Mouse (Mus musculus) retina, postnatal 7 days (tissue): ENCODE measurements at regions not wholly inside any gene's neighbourhood (a gene's known extent, or its start where the extent isn't known, plus 50 kb on each side); places are given as distances from the start of the nearest gene placed in this dataset.
"Not testable (repeated sequence)": the region's sequence is repeated elsewhere in the genome, so short reads cannot be mapped to it uniquely, and the experiment has no call there.

ENCODE experiments used
- DNase-seq: peaks from one replicate; pipeline ENCODE4 v3.0.0-alpha.2; 2012; ENCODE audit warnings: low read depth, low spot score

GRCm38 (mm10) chr12:92886394-92887075 is 1037.6 kb upstream of the Sel1l start:
- not testable (repeated sequence) for DNase-seq

GRCm38 (mm10) chr12:92884014-92884413 is 1035.1 kb upstream of the Sel1l start:
- DNase-seq: not testable (repeated sequence)

DNA sequence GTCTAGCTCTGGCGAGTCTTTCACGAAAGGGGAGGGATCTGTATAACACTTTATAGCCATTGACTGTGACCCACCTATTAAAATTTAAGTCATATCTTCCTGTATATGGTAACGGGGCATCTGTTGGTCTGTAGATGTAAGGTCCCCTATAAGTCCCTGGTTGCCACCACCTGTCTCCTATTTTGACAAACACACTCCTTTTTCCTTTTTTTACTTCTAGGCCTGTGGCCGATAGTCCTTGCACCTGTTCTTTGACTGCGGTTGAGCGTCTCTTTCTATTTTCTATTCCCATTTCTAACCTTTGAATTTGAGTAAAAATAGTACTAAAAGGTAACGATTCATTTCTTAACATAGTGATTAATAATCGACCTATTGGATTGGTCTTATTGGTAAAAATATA is 1034.1 kb upstream of the Sel1l start:
- DNase-seq: not testable (repeated sequence)

DNA sequence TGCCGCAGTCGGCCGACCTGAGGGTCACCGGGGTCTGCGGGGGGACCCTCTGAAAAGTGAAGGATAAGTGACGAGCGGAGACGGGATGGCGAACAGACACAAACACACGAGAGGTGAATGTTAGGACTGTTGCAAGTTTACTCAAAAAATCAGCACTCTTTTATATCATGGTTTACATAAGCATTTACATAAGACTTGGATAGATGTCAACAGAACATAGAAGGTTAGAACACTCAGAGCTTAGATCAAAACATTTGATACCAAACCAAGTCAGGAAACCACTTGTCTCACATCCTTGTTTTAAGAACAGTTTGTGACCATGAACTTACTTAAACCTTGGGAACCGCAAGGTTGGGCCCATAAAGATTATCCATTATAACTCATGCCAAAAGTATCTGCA is 1033.6 kb upstream of the Sel1l start:
- DNase-seq: not testable (repeated sequence)

DNA sequence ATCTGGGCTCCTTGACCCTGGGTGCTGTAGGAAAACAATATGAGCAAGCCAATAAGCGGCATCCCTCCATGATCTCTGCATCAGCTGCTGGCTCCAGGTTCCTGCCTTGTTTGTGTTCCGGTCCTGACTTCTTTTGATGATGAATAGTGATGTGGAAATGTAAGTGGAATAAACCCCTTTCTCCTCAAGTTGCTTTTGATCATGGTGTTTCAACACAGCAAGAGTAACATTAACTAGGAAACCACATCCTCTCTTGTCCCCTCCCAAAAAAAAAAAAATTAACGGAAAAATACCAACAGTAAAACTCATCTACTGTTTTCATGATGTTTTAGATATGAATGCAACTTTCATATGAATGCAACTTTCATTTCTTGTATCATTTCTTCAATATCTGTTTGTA is 1024.6 kb upstream of the Sel1l start:
- DNase-seq: no peak

GRCm38 (mm10) chr12:92869336-92869735 is 1020.4 kb upstream of the Sel1l start:
- DNase-seq: no peak

- no peak for DNase-seq
These were observed 974.3 kb upstream of the Sel1l start for GRCm38 (mm10) chr12:92823090-92823786.

DNA sequence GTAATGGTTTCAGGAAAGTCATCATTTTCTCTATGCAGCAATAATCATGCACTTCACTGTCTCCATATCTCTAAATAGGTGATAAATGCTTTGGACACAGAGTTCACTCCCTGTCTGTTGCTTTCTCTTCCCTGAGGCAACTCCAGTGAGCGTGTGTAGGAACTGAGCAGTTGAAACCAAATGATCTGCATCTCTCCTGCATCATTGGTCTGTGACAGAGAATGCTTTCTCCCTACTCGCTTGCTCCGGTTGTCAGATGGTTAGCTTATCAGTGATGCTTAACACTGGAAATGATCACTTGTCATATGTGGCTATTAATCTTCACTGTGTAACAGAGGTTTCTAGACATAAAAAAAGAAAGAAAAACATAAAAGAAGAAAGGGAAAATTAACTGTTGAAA is 969.7 kb upstream of the Sel1l start:
- DNase-seq: no peak

- DNase-seq: no peak
These were observed 952.2 kb upstream of the Sel1l start for GRCm38 (mm10) chr12:92801121-92801520.

DNA sequence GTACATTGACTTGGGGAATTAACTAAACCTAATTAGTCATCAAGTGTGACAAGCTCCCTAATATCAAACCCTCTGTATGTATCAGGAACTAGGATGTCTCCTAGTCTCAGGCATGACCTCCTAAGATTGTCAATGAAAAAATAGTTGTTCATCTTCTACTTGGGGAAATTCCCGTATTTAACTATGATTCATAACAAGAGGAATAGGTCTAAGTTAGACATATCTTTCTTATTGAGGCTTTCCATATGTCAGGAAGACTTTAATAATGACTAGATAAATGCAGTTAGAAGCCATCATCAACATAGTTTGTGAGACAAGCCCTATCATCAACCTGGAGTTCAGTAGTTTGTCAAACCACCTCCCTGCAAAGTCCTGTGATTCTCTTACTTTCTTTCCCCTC is 934.4 kb upstream of the Sel1l start:
- DNase-seq: no peak

DNA sequence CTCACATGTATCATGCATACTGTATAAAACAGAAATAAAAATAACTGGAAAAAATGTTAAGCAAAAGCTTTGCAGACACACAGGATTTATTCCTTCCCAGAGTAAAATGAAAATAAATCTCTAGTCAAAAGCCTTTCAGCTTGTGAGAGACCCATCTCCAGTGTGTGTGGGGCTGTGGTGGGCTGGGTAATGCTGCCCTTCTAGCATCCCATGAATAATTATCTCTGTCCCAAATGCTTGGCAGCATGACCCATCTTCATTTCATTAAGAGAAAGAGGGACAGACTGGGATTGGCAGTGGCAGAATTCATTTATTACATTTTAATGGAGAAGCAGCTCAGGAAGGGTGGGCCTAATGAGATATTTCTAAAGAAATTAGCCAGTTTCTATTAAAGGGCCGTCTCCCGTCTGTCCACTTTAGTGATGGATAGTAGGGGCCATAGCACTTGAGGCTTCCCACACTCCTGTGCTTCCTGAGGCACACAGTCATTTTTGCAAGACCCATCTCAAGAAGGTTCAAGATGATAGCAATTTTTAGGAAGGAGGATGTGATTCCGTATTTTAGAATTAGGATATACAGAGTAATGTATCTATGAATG is 930.8 kb upstream of the Sel1l start:
- DNase-seq: no peak

GRCm38 (mm10) chr12:92775668-92776067 is 926.7 kb upstream of the Sel1l start:
- no peak for DNase-seq

DNA sequence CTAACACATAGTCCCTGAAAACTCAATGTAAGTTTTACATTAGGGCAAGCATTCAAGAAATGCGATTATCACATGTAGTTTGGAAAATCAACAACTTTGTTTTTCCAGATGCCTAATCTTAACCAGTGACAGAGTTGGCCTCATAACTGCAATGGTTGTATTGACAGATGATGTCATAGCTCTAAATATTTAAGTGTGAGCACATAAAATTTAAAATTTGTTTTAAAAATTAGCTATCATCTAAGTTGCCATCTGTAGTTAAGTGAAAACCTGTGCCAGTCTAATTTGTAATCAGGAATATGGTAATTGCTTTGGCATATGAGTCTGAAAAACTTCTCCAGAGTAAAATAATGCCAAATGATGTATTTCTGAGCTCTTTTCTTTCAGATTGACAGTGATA is 899.6 kb upstream of the Sel1l start:
- no peak for DNase-seq

DNA sequence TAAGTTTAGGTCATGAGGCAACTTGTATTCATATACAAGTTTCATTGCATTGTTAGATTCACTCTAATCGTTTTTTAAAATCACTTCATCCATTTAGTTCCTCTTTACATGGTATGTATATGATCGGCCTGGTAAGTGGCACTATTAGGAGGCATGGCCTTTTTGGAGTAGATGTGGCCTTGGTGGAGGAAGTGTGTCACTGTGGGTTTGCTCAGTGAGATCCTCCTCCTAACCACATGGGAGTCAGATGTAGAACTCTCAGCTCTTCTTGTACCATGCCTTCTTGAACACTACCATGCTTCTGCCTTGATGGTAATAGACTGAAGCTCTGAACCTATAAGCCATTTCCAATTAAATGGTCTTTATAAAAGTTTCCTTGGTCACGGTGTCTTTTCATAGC is 891.9 kb upstream of the Sel1l start:
- no peak for DNase-seq

DNA sequence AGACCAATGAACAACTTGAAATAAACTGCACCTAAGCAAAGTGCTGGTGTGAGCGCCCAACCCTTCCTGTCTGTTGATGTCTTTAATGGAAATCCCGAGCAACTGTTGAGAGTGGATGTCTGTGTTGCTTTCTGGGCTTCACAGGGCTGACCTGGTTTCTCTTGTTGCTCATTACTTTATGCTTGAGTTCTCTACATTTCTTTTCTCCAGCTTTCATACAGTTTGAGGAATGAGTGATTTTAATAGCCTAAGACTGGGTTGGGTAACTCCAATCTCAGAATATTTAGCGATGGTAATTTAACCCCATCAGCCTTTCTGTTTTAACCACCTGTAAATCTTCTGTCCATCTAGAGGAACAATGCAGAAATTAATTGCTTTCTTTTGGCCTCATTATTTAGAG is 890.2 kb upstream of the Sel1l start:
- DNase-seq: no peak

- peak; percentile 11 for DNase-seq
These were observed 888.8 kb upstream of the Sel1l start for GRCm38 (mm10) chr12:92737623-92738370.

DNA sequence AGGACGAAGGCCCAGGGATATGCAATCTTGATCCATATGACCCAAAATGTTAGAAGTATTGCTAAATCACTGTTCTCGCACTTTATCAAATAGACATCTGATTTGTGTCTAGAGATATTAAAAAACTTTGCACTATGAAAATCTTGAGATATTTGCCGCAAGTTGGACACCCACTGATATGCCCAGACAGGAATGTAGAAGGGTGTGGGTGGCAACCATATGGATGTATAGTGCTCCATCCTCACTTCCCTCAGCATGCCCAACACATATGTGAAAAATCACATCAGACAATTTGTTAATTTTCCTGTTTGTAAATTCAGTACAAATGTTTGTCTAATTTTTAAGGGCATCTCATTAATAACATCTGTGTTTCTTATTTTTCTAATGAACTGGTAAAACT is 874.1 kb upstream of the Sel1l start:
- DNase-seq: no peak

- DNase-seq: no peak
These were observed 864.5 kb upstream of the Sel1l start for GRCm38 (mm10) chr12:92713415-92713814.

DNA sequence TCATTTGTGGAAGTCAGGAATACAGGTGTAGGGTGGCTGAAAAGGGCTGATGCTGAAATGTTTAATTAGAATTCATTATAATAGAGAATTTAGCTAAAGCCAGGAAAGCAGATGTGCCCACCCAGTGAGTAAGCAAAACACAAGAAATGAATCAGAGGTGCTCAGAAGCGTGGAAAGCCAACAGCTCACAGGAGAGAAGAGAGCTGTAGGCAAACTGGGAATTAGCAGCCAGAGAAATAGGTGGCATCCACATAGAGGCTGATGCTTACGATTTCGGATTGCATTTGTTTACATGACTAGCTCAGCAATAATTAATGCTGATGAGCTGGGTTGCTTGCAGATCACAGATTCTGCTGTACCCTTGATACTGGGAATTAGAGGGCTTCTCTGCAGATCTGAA is 859.5 kb upstream of the Sel1l start:
- DNase-seq: no peak

DNA sequence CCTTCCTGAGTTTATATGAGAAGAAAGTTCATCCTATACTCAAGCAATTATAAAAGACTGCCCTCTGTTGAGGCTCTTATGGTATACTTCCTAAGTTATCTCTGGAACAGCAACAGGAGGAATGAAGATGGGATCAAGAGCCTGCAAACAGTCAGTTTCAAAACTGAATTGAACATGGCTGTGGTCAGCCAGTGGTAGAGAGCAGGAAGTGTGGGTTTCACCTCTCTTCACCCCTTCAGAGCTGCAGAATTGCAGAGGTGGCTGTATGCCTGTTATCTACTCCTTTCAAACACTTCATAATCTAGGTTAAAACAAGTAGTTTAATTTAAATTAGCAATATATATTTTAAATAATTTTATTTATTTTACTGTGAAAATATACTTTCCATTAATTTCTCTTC is 854.8 kb upstream of the Sel1l start:
- no peak for DNase-seq

- no peak for DNase-seq
These were observed 844.0 kb upstream of the Sel1l start for GRCm38 (mm10) chr12:92692956-92693355.

GRCm38 (mm10) chr12:92672396-92672795 is 823.4 kb upstream of the Sel1l start:
- no peak for DNase-seq
